Mouse (Mus musculus): Measurements from ENCODE around the gene Zfp597. TPM values are rescaled to one million over a fixed set of nuclear protein-coding genes. Genes with fewer than 3 reads are reported as not detected.

The Zfp597 gene
- total RNA-seq, 2 experiments from 2014 or later: 15.1 to 25.1 TPM

Small RNA genes lying within 50 kb of the gene (microRNA-seq; reads per million reads assigned to microRNA genes)
- gene Gm23493 (ENCODE audit: borderline number of aligned reads in 2 of 2): 0 reads per million in 2 experiments

Other genes starting within 250 kb of the Zfp597 start
- gene Mefv, start 166.5 kb downstream of the Zfp597 start, total RNA-seq (2021): not detected
- gene Zfp263, start 140.5 kb downstream of the Zfp597 start, total RNA-seq (2021): 10 to 100 TPM; 21.6 to 23.0 TPM
- not detected for gene Olfr15, start 53.7 kb downstream of the Zfp597 start, total RNA-seq (2021)
- gene Zfp174, start 37.3 kb downstream of the Zfp597 start, total RNA-seq (2021): 10 to 100 TPM in 1 of 2 experiments, 1 to 10 TPM in 1; 2.0 to 15.0 TPM
- 10 to 100 TPM; 63.9 to 94.4 TPM for gene Naa60, start 12.2 kb downstream of the Zfp597 start, total RNA-seq (2021)
- 1 to 10 TPM; 1.1 to 1.4 TPM for gene Gm20695, start 87 bp upstream of the Zfp597 start, total RNA-seq (2021)
- gene 1700037C18Rik, start 24.1 kb upstream of the Zfp597 start, total RNA-seq (2021): 1 to 10 TPM; 3.7 to 3.8 TPM
- gene Cluap1, start 24.2 kb upstream of the Zfp597 start, total RNA-seq (2021): 10 to 100 TPM; 12.0 to 16.4 TPM
- gene Nlrc3, start 92.1 kb upstream of the Zfp597 start, total RNA-seq (2021): 1 to 10 TPM; 2.4 to 2.6 TPM
- 10 to 100 TPM; 21.7 to 36.3 TPM for gene Slx4, start 119.2 kb upstream of the Zfp597 start, total RNA-seq (2021)
- 1 to 10 TPM in 1 of 2 experiments, not detected in 1; 1.5 TPM for gene Dnase1, start 152.4 kb upstream of the Zfp597 start, total RNA-seq (2021)
- gene Trap1, start 193.3 kb upstream of the Zfp597 start, total RNA-seq (2021): 100 to 1,000 TPM; 197 to 233 TPM